Mouse (Mus musculus) right cerebral cortex, postnatal 25 days (tissue): Measurements from ENCODE around the gene Pde4a.

Experiments used
- DNase-seq: peaks from one replicate; pipeline ENCODE4 v3.0.0; 2022

Gene Pde4a

DNA sequence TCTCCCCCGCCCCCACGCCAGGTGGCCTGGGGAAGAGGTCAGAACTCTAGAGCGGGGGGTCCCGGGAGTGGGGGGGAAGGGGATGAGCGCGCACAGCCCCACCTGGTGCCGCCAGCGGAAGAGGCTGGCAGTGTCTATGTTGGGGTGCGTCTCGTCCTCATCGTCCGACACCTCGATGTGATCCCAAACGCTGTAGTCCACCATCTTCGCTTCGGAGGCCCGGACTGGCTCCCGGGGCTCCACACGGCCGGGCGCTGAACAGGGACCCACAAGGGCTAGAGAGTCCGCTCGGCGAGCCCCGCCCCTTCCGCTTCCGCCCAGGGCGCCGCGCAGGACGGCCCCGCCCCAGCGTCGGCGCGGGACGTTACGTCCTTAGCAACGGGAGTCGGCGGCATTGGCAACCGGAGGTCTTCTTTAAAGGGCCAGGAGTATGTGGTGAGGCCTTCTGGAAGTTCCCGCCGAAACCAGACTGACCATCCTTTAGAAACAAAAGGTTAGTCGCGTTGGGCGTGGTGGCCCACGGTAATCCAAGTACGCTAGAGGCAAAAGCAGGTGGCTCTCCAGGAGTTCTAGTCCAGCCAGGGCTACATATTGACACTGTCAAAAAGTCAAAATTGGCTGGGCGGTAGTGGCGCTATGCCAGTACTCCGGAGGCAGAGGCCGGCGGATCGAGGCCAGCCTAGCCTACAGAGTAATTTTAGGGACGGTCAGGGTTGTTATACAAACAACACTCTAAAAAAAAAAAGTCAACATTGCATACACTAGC lies 15.7 kb upstream of the Pde4a start, which contains the start of gene Cdc37:
Gene Cdc37, minus strand, starts transcription at position 329 of the 766 bp plus-strand sequence.
- peak; percentile 92 for DNase-seq

DNA sequence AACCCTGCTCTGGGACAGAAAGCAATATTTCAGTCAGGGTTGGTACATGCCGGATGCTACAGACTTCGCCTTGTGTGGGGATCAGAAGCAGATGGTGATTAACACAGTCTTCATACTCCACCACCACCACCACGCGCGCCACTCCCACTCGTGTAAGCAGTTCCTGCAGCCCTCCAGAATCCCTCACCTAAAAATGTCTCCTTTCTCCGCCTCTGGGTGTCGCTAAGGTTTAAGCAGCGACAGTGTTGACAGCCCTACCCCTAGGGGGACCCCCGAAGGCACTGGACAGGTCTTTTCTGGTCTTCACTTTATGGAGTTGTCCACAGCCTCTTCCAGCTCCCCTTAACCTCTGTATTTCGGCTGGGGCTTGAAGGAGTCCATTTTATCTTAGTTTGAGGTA lies 12.8 kb upstream of the Pde4a start:
- peak; percentile 72 for DNase-seq

DNA sequence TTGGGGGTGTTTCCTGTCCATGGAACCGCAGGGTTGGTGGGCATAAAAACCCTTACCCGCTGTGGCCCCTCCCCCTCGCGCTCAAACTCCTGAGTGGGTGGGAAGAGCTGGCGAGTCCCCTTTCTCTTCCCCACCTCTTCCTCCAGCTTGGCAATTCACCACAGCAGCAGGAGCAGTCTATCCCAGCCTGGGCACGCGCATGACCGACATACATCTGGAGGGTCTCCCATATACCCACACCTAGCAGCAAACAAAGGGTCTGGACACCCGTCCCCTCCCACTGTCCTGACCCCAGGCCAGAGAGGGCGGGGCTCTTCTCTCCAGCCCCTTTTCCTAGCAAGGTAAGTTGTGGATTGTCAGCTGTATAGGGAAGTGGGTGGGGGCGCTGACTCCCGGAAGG lies 12.2 kb upstream of the Pde4a start:
- DNase-seq, result no peak

- DNase-seq, result no peak
Measured at GRCm38 (mm10) chr9:21153833-21154232, 11.7 kb upstream of the Pde4a start.

DNA sequence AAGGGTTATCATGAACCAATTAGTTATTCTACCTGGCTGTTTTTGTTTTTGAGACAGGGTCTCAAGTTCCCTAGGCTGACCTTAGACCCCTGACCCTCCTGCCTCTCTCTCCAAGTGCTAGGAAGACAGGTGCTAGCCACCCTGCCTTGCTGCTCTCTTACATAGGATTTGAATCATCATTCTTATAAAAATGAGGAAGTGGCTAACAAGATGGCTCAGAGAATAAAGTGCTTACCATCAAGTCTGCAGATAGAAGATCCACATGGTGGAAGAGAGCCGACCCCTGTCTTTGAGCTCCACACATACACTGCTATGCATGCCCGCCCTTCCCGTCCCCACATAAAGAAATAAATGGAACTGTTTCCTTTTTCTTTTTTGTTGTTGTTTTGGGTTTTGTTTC lies 10.7 kb upstream of the Pde4a start:
- no peak for DNase-seq

DNA sequence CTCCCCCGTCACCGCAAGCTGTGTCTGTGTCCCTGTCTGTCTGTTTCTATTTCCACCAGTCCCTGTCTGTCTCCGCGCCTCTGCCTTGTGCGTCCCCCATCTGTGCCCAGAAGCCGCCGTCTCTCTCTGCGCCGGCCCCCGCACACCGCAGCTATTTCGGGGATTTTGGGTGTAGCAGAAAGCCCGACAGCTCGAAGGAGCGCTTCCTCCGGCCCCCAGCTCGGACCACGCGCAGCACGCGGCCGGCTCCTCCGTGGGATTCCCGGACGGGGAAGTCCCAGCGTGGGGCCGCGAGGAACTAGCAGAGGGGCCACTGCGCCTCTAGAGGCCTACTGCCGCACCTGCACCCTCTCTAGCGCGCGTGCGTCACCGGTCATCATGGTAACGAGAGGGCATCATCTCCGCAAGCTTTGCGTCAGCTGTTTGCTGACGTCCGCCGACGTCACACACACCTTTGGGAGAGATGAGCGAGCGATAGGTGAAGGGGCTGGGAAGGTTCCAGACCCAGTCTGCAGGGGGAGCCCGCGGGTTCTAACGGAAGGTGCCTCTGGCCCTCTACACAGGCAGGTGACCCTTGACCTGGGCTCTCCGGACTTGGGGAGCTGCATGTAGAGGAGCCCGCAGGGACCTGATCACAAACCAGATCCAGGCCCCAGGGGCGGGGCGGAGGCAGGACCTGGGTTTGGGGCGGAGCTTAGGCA lies 4.2 kb upstream of the Pde4a start:
- DNase-seq, result peak; percentile 94

DNA sequence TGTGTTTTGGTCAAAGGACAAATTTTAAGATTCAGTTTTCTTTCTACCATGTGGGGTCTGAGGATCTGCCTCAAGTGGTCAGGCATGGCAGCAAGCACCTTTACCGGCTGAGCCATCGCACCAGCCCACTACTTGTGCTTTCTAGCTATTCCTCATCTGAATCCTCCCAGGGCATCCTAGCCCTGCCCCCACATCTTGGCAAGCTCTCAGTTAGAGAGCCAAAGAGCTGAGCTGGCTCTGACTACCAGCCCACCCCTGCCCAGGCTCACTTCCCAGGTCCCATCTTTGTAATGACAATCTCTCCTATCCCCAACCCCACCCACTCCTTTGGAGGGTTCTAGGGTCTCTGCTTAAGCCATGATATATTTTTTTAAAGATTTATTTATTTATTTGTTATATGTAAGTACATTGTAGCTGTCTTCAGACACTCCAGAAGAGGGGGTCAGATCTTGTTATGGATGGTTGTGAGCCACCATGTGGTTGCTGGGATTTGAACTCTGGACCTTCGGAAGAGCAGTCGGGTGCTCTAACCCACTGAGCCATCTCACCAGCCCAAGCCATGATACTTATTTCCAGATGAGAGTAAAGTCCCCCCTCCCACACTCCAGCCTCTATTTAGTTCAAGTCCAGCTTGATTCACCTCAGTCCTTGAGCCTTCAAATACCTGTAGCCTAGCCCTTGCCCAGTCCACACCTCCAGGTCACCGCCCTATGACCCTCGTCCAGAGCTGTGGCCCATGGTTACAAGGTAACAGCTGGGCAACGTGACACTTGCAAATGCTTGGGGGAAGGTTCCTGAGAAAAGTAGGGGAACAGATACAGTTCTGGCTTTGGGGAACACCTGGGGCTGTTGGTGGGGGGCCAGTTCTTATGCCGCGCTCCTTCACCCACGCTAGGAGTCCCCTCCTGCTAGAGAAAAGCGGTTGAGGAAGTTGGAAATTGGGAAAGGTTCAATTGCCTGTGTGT lies 2.1 kb upstream of the Pde4a start:
- peak; percentile 27 for DNase-seq

DNA sequence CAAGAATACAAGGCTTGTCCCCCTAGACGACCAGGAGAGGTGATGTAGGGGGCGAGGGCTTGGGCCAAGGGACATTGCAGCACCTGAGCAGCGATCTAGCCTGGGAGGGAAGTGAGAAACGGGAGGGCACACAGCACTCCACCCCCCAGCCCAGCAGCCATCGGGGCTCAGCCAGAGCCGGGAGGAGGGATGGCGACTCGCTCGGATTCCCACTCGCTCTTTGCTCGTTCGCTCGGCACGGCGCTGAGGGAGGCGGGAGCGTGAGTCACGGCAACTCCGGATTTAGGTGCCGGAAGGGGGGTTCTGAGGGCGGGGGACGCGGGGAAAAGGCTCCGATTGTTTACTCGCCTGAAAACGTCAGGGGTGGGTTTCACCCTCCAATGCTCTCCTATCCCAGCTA lies 1.4 kb upstream of the Pde4a start:
- peak; percentile 83 for DNase-seq

- peak; percentile 55 for DNase-seq
Measured at GRCm38 (mm10) chr9:21165952-21166451, 488 bp downstream of the Pde4a start.

- no peak for DNase-seq
Measured at GRCm38 (mm10) chr9:21166516-21166915, 1.0 kb downstream of the Pde4a start.

DNA sequence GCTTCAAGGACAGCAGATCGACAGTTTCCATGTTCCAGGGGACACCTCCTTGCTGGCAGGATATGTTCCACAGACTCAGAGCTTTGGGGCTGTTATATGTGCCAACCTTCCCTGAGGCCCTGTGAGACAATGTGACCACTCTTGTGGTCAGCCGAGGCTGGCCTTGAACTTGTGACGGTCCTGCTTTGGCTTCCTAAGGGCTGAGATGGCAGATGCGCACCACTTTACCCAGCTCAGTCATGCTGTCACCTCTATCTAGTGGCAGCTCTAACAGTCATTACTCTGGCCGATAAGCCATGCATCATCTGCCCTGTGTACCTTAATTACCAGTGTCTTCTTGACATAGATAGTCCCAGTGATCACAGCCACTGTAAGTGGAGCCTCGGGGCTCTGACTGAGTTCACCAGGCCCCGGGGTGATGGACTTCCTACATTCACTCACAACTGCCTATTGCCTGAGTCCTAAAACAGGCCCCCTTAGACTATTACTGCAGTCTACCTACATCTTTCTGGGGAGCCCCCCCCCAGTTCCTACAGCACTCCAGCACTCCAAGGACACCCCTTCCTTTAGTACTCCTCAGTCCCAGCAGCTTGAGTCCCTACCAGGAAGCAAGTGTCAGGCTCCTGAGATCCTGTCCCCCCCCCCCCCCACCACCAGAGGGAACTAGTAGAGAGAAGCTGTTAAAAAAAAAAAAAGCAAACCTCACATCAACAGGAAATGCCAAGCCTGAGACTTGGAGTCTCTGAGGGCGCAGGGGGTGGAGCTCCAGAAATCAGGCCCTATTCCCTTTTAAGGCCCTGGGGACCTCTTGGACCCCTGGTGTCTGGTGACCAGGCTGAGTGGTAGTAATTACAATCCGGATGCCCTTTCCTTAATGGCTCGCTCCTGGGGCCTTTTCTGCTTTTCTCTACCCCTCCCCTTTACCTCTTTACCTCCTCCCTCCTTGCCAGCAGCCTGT lies 1.9 kb downstream of the Pde4a start:
- DNase-seq, result no peak

GRCm38 (mm10) chr9:21168161-21169123 lies 2.9 kb downstream of the Pde4a start:
- peak; percentile 58 for DNase-seq

- DNase-seq, result no peak
Measured at GRCm38 (mm10) chr9:21169157-21169556, 3.6 kb downstream of the Pde4a start.

- no peak for DNase-seq
Measured at GRCm38 (mm10) chr9:21172364-21172763, 6.8 kb downstream of the Pde4a start.

DNA sequence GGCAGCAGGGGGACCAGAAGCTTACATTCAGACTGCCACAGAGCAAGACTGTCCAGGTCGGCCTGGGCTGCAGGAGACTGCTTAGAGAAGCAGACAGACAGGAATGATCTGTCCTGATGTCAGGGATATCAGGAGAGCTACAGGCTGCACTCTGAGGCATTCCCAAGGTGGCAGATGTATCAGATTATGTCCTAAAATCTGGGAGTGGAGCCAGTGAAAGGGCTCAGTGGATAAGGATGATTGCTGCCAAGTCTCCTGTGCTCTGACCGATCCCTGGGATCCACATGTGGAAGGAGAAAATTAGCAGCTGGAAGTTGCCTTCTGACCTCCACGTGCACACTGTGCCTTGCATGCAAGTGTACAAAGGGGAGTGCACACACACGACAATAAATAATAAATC lies 14.9 kb downstream of the Pde4a start:
- no peak for DNase-seq

DNA sequence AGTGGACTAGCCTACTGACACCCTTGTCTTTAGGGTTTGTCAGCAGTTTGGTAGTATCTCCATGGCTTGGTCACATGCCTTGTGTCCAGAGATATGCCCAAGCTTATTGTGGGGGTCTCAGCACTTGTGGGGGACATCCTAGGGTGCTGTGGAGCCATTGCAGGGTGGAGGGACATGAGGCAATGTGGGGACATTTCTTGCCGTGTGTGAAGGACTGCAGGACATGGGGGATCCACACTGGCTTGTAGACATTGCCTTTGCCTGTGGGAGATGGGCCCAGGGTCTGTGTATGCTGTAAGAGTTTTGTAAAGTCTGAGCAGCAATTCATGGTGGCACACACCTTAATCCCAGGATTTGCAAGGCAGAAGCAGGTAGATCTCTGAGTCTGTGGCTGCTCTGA lies 15.3 kb downstream of the Pde4a start:
- no peak for DNase-seq

DNA sequence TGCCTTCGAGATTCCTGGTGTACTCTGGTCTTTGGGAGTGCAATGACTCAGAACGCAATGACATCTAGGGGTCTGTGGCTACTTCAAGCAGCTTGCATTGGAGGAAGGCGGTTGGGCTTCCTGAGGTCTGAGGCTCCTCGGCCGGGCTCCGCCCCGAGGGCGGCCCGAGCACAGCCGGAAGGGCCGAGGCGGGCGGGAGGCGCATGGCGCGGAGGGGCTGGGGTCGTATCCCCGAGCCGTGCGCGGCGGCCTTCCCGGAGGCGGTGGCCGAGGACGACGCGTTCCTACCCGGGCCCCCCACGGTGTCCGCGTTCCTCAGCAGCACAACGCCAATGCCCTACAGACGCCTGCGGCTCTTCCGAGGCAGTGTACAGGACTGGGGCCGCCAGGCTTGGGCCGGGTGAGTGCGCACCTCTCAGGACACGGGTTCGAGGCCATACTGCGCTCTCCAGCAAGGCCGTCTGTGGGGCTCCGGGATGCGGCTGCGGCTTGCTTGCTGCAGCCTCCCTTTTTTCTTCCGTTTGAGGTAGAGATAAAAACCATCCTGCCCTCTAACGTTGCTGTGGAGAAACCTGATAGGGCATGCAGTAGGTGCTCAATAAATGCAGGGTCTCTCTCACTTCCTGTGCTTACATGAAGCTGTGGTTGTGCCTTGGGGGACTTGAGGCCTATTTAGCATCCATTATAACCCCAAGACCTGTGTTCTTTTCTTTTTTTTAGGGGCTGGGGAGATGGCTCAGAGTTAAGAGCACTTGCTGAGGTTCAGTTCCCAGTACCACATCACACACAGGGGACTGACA lies 16.1 kb downstream of the Pde4a start:
- no peak for DNase-seq

DNA sequence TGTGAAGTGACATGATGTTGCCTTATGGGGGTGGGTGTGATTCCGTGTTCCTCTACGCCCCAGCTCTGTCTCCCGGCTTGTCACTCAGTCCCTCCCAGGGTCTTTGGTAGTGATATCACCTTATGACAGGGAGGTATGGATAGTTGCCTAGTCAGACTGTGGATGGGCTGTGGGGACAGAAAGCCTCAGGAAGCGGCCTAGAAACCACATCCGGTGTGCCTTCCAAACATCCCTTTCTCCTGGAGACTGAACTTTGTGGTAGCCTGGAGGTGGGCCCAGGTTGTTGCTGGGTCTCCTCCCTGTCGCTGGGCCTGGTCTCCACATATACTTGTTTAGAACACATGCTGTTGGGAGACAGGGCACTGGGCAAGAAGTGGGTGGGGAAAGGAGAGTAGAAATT lies 17.9 kb downstream of the Pde4a start:
- DNase-seq, result no peak

DNA sequence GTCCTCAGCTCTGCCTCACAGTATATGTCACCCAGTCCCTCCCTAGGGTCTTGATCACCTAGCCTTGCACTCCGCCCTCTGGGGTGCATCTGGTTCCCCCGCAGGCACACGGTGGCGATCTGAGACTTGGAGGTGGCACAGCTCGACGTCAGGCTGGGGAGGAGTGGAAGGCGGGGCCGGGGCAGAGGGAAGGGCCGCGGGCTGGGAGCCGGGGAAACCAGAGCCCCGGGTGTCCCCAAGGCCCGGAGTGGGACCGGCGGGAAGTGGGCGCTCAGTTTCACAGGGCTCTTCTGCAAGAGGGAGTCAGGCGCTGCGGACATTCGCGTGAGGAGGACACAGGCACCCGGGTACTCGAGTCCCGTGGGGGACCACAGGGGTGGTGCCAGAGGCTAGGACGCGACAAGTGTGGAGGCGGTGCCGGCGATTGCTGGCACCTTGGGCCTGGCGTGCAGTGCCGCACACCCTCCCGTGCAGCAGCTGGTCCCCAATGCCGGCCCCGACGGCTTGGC lies 18.4 kb downstream of the Pde4a start:
- no peak for DNase-seq

DNA sequence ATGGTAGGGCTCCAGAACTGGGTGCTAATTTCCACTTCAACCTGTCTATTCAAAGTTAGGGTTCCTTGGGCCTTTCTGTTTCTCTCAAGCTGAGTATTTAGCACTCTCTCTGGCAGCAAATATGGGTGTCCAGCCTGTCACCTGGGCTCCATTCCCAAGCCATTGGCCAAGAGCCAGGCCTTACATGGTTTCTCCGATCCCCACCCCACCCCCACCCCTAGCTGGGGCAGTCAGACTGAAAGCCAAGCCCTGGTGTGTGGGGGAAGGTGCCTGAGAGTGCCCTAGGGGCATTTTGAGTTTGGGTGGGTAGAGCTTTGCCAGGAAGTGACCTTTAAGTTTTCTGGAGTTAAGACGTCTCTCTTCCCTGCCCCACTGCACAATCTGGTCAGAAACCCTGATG lies 19.2 kb downstream of the Pde4a start:
- no peak for DNase-seq
